Mouse (Mus musculus) urinary bladder, postnatal 4 days (tissue): Measurements from ENCODE around the gene March4.

Experiments
- DNase-seq, 2 experiments: peaks; one replicate each; pipeline ENCODE4 v3.0.0; 2021 to 2022; ENCODE audit warnings: low spot score in 2 of 2

March4 gene

DNA sequence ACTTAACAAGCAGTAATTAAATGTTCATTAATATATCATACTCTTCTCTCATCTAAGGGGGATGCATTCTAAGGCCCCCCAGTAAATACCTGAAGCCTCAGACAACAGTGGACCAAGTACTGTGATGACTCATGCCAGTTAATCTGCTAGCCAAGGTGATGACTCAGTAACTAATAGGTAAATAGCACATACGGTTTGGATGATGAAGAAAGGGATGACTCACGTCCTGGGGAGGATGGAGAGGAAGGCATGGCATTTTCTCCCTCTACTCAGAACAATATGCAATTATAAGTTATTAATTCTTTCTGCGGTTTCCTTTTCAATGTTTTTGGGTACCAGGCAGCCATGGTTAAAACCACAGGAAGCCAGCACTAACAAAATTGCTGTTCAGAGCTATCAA, 87.0 kb downstream of the March4 start:
- DNase-seq, result no peak

DNA sequence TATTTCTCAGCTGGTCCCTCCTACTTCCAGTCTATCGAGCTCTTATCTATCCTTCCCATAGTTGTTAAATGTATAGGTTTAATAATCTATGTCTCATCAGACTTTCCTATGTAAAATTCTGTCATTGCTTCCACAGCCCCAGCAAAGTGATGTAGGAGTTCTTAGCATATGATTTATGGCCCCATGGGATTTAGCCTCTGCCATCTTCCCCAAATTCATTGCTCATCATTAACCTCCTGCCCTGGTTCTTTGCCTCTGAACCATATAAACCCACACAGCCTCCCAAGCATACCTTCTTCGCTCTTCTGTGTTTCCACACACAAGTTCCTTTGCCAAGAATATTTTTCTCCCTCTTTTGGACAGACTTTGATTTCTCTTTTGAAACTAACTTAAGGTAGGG, 94.0 kb downstream of the March4 start:
- no peak for DNase-seq

DNA sequence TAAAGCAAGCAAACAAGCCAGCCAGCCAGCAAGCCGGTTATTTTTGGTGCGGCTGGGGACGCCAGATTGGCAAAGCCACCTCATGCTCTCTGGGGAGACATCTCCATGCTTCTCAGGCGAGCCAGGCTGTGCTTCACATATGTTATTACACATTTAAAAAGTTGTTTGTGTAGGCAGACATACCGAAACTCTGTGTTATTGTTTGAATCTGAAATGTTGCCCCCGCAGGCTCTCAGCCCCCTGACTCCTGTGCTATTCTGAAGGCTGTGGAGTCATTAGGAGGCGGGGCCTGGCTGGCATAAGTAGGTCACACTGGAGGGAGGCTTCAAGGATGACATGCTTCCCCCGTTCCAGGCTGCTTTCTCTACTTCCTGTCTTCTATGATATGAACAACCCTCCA, 97.6 kb downstream of the March4 start:
- no peak for DNase-seq

DNA sequence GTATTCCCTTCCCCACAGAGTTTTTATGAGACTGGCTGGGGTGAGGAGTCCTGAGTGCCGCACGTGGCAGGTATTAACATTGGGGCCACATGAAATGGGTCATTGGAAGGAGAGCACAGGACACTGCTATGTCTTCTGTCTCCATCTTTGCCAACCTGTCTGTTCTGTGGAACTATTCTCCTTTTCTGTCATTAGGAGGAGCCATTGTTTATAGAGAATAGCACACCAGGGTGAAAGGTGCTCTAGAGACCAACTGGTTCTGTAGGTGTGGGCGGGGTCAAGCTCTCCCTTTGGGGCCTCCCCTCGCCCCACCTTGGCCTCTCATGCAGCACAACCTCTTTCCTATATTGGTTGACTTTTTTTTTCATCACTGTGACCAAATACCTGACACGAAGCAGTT, 99.8 kb downstream of the March4 start:
- no peak for DNase-seq

DNA sequence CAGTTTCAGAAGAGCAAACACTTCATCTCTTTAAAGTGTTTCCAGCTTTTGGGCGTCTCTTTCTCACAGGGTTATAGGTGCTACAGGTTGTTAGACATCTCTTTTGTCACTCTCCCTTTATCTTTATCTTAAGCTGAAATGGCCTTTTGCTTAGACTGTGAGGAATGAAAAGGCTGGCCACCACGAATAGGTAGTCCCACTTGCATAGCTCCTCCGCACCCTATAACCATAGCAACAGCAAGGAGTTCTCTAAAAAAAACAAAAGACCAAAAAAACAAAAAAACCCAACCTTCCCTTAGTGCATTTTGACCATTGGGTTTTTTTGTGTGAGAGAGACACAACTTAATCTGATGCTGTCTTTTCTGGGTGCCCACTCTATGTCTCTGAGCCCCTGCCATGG, 102.2 kb downstream of the March4 start:
- no peak for DNase-seq

DNA sequence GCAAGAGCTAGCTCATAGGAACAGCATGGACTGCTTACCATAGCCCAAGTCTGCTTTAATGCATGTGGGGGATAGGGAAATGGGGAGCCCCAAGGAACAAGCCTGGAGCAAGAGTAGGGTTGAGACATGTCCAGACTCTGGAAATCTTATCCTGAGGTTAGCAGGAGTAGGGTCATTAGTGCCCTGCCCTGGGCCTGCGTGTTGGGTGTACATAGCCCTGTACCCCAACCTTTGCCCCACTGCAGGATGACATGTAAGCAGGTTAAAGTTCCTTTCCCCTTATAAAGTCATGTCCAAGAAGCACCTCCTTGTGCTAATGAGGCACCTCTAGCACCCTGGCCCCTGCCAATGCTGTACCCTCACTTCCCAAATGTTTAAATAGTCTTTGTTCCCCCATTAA, 104.2 kb downstream of the March4 start:
- no peak for DNase-seq

DNA sequence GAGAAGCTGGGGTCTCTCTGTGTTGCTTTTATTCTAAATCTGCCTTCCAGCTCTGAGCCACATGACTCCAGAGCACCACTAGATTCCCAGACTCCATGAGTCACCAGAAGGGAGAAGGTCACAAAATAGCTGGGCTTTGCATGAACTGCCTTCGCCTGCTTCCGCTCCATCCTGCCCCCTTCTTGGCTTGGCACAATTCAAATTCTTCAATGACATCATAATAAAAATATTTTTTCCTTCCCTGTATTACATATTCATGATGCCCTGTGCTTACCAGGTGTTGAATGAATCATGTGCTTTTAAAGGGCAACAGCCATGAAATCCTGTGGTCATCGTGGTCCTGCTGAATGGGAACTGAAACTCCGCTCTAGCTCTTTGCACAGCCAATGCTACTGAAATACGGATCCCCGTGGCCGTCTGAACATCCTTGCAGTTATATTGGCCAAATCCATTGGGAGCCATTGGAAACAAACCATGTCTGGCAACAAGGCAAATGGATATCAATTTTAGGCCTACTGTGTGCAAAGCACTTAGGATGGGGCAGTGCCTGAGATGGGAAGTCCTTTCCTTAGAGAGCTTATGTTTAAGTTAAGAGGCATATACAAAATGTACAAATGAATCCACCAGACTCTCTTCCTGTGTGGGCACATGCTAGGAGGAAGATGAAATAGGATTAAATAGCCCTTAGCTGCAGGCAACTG, 107.5 kb downstream of the March4 start:
- DNase-seq, result no peak

DNA sequence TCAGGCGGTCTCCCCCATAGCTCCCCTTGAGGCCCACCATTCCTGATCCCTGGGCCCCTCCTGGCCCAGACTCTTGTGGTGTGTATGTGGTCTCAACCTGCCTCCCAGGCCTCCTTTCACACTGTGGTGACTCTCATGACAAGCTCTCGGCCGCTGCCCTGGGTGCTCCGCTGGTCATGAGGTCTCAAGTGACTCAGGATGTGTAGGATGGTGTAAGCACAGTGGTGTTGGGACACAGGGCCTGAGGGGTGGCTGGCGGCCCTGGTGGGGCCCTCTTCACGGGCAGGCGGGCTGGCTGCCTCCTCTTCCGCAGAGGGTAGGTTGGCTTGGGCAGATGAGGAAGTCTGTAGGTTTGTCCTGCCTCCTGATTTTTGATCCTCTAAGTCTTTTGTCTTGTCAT, 108.2 kb downstream of the March4 start:
- no peak for DNase-seq

DNA sequence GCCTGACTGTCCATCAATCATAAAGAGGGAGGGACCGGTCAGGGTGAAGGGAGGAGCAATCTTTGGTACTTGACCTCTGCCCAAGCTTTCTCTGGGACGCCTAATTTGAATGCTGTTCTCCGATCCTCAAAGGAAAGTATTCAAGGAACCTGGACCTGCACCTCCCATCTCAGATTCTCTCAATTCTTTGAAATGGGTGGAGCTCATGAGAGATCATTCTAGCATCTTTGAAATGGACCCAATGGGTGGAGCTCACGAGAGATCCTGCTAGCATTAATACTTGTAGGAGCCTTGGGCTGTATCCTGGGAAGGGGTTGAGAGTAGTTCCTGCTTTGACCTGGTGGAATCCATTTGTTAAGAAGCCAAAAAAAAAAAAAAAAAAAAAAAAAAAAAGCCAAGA, 110.3 kb downstream of the March4 start:
- DNase-seq, result no peak

DNA sequence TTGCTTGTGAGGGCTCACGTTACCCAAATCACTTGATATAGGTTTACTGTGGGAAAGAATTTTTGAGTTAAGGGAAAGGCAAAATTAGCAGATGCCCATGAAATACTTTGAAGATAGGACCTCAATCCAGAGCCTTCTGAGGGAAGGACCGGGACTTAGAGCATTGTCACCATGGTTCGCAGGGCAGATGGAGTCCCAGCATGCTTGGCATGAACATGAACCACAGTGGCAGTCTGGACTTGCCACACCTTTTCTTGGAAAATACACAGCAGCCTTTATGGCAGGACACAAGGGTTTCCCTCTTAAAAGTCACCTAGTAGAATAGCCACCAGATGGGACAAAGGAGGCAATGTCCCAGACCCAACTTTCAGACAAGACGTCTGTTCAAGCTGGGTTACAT, 114.6 kb downstream of the March4 start:
- no peak for DNase-seq

DNA sequence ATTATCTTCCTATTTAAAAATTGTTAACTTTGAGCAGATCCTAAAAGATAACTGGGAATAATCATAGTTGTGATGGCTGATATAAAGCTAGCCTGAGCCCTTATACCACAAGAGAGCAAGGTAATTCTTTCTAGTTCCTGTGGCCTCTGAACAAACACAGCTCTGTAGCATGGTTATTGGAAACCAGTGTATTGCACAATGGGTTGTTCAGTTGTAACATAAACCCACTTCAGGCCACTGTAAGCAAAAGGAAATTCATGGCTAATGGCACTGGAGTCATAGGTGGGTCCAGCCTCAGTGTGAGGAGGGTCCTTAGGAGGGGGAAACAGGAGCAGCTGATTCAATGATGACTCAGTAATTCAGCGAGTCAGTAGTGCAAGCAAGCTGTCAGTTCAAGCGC, 116.5 kb downstream of the March4 start:
- no peak for DNase-seq

DNA sequence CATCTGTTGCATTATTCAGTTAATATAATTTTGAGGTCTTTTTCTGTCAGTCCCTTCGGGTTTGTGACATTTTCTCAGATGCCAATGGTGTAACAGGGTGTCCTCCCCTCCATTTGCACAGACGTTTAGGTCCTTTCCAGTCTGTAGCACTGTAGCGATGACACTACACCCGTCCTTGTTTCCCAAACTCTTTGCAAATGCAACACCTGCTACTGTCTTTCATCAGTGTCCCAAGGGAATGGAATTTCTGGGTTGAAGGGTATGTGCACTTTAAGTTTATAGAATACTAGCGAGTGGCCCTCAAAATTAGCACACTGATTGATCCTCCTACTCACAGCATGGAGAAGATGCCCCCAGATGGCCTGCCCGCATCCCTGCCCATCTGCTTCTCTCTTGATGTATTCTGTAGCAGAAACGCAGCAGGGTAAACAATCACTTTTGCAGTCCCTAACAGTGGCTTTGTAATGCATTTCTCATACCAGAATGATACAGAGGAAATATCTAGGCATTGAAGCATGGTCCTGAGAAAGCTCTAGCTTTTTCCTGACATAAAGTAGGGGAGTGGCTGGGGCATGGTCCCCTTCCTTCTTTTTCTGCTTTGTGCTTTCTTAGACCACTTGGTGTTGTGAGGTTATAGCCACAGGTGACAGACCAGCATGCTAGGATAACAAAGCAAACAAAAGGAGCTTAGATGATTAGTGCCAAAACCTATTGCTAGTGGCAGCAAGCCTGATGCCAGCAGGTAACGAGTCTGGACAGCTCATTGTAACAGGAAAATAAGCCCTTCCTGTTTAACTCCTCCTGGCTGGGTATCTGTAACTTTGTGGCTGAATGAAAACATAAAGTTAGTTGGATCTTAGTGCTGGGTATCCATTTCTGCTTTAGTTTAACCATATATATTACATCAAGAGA, 117.7 kb downstream of the March4 start:
- no peak for DNase-seq

DNA sequence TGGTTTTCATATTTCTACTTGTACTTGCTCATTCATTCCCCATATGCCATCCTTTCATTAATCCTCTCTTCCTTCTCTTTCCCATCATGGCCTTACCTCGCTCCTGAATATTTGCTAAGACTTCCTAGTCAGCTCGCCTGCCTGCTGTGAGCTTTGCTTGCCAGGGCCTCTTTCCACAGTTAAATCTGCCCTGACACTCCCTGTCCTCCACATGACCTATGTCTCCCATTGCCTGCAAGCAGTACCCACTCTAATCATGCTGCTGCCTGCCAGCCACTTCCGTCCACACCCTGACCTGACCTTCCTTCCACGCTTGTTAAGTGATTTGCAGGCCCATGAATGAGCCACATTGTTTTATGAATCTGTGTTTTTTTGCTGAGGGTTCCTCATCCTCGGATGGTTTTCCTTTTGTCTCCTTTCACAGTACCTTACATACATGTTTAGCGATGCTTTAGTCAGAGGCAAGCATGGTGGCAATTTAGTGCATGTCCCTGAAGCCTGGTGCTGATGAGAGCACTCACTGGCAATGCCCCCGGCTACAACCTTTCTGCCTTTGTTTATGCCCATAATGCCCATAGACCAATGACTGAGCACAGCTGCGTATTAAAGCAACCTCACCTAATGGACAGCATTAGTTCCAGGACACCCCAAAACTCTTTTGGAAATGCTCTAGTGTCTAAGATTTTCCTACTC, 122.0 kb downstream of the March4 start:
- no peak for DNase-seq

DNA sequence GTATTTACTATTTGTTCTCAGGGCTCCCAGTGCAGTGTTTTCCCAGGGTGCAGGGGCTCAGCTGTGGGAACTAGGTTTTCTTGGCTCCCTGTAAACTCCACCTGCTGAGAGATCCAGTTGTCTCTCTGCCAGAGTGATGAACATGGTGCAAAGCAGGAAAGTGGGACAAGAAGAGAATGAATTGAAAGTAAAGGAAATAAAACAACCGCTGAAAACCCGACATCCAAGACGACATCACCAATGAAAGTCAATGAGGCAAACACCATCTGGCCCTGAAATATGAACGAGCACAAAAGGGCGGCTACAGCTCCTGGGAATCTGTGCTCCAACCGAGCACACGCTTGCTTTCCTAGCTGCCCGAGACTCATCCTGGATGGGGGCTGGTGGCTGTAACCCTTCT, 122.6 kb downstream of the March4 start:
- DNase-seq, result no peak

DNA sequence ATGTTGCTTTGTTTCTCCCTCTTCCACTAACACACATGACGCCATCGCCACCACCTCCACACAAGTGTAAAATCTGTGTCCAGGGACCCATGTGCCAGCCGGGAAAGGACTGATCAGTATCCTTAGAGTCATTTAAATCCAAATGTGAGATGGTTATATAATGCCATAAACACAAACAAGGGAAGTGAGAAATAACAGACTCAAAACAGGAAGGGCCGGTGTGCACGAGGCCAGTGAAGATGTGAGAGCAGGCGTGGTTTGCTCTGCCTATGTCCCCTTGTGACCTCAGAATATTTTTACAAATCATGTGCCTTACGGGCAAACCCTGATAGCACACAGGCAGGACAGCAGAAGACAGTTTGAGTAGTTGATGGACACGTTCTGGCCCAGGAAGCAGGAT, 123.5 kb downstream of the March4 start:
- DNase-seq, result no peak

DNA sequence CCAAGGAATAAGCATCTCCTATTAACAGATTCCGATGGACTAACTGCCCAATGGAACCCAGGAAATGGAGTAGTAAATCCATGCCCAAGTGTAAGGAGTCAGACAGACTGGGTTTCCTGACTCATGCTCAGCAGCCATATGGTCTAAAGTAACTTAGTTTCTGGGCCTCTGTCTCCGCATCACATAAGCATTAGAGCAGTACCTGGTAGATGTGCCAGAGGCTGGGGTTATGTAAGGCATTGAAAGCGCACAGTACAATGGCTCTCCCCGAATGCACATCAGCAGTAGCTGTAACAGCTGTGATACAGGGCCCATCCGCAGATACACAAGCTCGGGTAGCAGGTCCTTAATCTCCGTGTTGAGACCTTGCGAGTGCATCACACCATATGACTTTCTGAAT, 125.6 kb downstream of the March4 start:
- no peak for DNase-seq

DNA sequence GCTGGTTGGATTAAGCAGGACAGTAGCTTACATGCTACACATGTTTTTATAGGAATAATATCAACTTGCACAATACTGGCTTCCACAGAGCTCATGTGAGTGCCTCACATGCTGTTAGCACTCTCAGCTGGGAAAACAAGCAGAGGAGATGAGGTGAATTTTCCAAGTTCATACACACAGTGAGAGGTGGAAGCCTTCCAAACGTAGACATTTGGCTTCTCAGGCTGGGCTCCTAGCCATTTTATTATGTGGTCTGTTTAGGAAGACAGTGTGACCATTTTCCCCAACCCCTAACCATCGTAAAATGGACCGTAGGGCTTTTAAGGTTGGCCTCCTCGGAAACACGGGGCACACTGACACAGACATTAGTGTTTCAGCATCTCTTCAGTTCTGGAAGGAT, 126.8 kb downstream of the March4 start:
- no peak for DNase-seq

DNA sequence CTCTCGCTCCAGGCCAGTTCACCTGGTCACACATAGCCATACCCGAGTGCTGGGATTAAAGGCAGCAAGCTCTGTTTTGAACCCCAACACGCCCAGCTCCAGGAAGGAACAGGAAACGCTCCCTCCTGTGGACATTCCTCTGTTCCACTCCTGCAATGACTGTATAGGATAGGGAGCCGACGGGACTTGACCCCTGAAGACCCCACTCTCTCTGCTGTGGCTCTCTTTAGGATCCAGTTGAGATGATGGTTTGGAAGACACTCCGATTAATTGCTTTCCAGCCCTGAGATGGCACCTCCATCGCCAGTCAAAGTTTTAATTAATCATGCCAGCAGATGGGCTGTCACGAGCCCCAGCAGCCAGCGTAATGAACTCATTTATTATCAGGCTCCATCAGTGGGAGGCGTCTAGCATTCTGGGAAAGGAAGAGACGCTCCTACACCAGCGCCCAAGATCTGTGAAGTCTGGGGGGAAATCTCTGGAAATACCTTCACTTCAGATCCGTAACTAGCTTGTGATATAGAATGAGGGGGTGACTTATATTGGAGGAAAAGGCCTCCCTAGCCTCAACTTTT, 130.1 kb downstream of the March4 start:
- DNase-seq, result no peak

DNA sequence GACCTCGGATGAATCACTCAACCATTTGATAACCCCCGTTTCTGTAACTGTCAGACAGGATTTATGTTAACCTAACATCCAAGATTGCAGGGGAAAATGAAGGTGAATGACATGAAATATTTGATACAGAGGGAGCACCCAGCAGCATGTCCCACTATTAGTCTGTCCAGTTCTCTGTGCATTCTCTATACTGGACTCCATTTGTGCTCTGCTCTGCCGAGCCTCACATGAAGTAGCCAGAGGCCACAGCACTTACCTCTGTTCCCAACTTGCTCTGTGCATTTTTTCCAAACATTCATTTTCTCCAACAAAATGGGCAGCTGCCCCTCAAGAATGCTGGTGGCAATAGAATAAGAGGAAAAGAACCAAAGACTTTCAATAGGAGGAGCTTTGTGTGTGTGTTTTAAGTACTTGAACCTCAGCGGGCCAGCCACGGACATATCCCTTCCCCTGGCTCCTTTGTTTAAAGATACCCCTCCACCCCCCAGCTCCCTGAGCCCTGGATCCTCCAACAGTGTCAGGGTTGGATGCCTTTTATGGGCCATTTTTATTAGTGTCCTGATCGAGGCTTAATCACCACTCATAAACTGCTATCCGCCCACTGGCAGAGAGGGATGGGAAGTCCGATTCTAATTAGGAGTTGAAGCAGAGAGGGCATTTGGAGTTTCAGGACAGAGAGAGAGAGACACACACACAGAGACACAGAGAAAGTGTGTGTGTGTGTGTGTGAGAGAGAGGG, 135.2 kb downstream of the March4 start:
- DNase-seq, result no peak

DNA sequence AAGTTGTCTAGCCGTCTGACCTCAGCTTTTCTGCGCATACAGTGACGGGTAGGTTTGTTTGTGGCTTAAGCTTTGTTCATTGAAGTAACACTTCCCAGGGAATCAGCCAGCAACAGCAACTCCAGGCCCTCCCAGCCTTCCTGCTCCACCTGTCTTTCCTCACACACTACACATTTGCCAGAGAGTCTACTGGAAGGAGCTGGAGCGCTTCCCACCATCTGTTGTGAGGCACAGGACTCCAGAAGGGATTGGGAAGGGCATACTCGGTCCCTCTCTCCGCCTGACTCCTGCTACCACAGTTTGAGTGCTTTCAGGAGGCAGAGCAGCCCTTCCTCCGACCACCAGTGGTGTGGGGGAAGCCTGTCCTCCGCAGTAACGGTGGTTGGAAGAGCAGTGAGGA, 136.1 kb downstream of the March4 start:
- no peak for DNase-seq

DNA sequence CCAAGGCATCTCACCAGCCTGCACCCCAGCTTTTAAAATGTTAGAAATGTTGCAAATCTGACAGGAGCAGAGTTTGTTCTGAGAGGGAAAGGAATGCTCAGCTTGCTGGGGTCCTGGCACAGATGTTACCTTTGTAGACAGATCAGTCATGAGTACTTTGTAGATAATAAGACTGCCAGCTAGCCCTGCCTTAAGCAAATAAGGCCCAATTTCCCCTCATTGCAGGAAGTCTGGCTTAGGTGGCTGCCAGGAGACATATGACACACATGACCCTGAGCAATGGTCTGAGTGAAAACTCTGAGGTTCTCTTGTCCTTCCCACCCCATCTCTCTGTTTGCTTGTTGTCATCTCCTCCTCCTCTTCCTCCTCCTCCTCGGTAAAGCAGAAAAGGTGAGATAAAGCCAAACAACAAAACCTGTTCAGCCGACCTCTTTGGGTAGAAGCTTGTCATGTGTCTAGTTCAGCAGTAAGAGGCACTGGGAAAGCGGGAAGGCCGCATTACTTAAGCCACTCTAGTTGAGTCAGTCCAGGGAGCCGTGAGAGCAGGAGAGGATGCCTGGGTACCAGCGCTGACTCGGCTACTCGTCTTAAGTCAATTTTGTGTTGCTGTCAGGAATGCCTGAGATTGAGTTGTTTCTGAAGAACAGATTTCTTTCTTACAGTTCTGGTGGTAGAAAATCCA, 136.9 kb downstream of the March4 start:
- no peak for DNase-seq
